Mouse (Mus musculus) liver, postnatal 0 days (tissue): ENCODE results near the gene Best1. TPM values are rescaled to one million over a fixed set of nuclear protein-coding genes. Genes with fewer than 3 reads are reported as not detected.
A peak's percentile ranks its signal among the peaks of the same experiment; 100 is the strongest.

Source experiments
- ATAC-seq: fragments of 200-750 bp; cut with Nextera tagmentation; 2 replicates; pipeline ENCODE4 v1.8.0; 2017; ENCODE audit warnings: mild to moderate bottlenecking, moderate library complexity
- DNase-seq: peaks from one replicate; pipeline ENCODE4 v3.0.0-alpha.2; 2016
- H3K27ac ChIP-seq: fragments of 300-500 bp; sonication (generic); 2 replicates; pipeline ENCODE4 v1.5.1; 2014; ENCODE audit warnings: antibody characterized with exemption, moderate library complexity, mild to moderate bottlenecking, low read depth
- H3K27me3 ChIP-seq: fragments of 300-500 bp; sonication (generic); 2 replicates; pipeline ENCODE4 v1.6.1; 2014; ENCODE audit warnings: low read length, control low read depth, mixed read lengths; ENCODE audit not compliant: insufficient read depth
- H3K36me3 ChIP-seq: fragments of 300-500 bp; sonication (generic); replicated peaks from 2 replicates; pipeline ENCODE4 v1.6.1; 2014; ENCODE audit warnings: mild to moderate bottlenecking, control low read depth, low read length, moderate library complexity, mixed read lengths; ENCODE audit not compliant: insufficient read depth
- H3K4me1 ChIP-seq: fragments of 300-500 bp; sonication (generic); 2 replicates; pipeline ENCODE4 v1.6.1; 2014; ENCODE audit warnings: antibody characterized with exemption, mild to moderate bottlenecking, control low read depth; ENCODE audit not compliant: insufficient read depth
- H3K4me2 ChIP-seq: fragments of 300-500 bp; sonication (generic); 2 replicates; pipeline ENCODE4 v1.6.1; 2014; ENCODE audit warnings: low read depth, mild to moderate bottlenecking, low read length, moderate library complexity, mixed read lengths
- H3K4me3 ChIP-seq: fragments of 300-500 bp; sonication (generic); 2 replicates; pipeline ENCODE4 v1.5.1; 2014; ENCODE audit warnings: low read depth, low read length
- H3K9ac ChIP-seq: fragments of 300-500 bp; sonication (generic); replicated peaks from 2 replicates; pipeline ENCODE4 v1.6.1; 2014; ENCODE audit warnings: mild to moderate bottlenecking, moderate library complexity
- H3K9me3 ChIP-seq: fragments of 300-500 bp; sonication (generic); 2 replicates; pipeline ENCODE4 v1.6.1; 2016; ENCODE audit warnings: mild to moderate bottlenecking, control low read depth, low read length, mixed read lengths
- CTCF ChIP-seq: sonication (generic); IDR thresholded peaks from 2 replicates; pipeline ENCODE4 v1.5.1; 2016; ENCODE audit warnings: antibody characterized with exemption, low read depth
- EP300 ChIP-seq: IDR thresholded peaks from 2 replicates; pipeline ENCODE4 v1.6.1; 2016; ENCODE audit warnings: antibody characterized with exemption, low read depth, mild to moderate bottlenecking
- WGBS: fragments of 180-500 bp; shearing (Covaris S2); extraction: QIAGEN DNeasy Blood & Tissue Kit; methylation state at CpG from one replicate; pipeline ENCODE4 v1.1.7; 2014; ENCODE audit not compliant: insufficient replicate concordance; 5-methylcytosine and 5-hydroxymethylcytosine counted together
- polyA plus RNA-seq: library from polyadenylated mRNA; unstranded; fragments of >200 nt; fragmentation: Nextera tagmentation; extraction: Ambion mirVana; gene quantifications from 2 replicates; pipeline ENCODE4 v1.2.1, GENCODE M21; 2015

The Best1 gene
- polyA plus RNA-seq, 1 experiment from 2014 or later, result 0.13 TPM

DNA sequence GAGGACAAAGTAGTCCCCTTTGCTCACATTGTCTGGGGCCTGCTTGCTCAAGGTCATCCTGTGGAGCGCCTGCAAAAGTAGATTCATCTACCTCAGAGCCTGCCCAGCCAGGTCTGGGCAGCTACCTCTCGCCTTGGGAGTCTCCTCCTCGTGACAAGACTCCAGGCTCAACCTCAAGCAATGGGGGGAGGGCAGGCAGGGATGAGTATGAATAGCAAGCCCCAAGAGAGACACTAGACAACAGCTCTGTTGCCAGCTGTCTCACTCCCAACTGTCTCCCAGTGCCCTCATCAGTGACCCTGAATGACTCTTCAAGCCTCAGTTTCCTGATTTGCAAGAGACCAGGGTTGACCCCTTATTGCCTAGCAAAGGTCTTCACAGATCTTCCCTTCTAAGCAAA lies 11.9 kb upstream of the Best1 start:
- DNase-seq (peak; percentile 15), ATAC-seq (no peak)
- WGBS, result 63% methylated on average over 3 of the region's 3 CpGs
- TF ChIP-seq EP300 (no peak), CTCF (no peak)
- Histone ChIP-seq H3K9me3 (no peaks in the 10 kb centered on the region), H3K4me1 (peaks cover 29% of the 10 kb centered on the region), H3K4me3 (0 out of 2 replicates have a peak overlapping the region, but pooled peaks have one; percentile 66), H3K27me3 (no peaks in the 10 kb centered on the region), H3K9ac (peak overlapping the region; percentile 71; the same call in 1 of the 2 replicates), H3K36me3 (0 out of 2 replicates have a peak, but pooled peaks cover 2% of the 10 kb centered on the region), H3K27ac (peak overlapping the region; percentile 82), H3K4me2 (peak overlapping the region; percentile 94)

DNA sequence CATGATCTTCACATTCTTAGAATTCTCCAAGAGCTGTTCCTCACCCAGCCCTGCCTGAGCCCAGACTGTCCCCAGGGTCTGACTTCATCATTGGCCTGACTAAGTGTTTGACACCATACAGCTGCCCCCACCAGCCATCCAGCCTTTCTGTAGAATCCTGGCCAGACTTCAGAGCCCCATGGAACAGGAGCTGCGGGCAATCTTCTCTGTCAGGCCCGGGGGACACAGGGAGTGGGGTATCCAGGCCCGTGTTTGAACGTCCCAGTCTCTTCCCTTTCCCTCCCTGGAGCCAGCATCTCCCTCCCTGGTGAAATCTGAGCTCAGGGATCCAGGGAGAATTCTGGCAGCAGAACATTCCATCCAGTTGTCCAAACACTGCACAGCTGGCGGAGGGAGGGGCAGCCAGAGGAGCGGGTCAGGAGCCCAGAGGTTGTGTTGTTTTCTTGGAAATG lies 11.4 kb upstream of the Best1 start:
- H3K4me1 ChIP-seq, result peaks cover 26% of the 10 kb centered on the region
- 60% methylated on average over 6 of the region's 6 CpGs for WGBS
- H3K9me3 ChIP-seq, result no peaks in the 10 kb centered on the region
- H3K27ac ChIP-seq, result peak overlapping the region; percentile 82
- DNase-seq (no peak), ATAC-seq (no peak)
- 0 out of 2 replicates have a peak overlapping the region, but pooled peaks have one; percentile 94 for H3K4me2 ChIP-seq
- H3K27me3 ChIP-seq, result no peaks in the 10 kb centered on the region
- H3K9ac ChIP-seq, result no peak overlapping the region; the same call in 1 of the 2 replicates
- H3K4me3 ChIP-seq, result no peak overlapping the region
- no peaks in the 10 kb centered on the region for H3K36me3 ChIP-seq
- TF ChIP-seq CTCF, result no peak
- no peak for TF ChIP-seq EP300

DNA sequence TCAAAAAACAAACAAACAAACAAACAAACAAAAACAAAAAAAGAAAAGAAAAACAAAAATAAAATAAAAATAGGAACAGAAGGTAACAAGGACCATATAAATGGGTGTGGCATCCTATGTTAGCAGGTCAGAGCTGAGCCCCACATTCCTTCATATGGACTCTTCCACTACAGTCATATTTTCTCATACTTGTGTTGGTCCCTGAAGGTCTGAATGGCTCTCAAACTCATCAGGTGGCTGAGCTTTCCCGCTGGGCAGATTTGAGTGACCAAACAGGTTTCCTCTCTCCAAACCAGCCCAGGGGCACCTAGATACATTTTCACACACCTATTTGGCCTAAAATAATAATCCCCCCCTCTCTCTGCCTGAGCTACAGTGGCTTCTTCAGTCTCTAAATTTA lies 10.0 kb upstream of the Best1 start:
- H3K4me1 ChIP-seq, result peaks cover 19% of the 10 kb centered on the region
- DNase-seq, result no peak
- H3K4me3 ChIP-seq, result no peak overlapping the region
- H3K36me3 ChIP-seq, result no peaks in the 10 kb centered on the region
- WGBS, result 67% methylated on average over 1 of the region's 1 CpGs
- no peak for ATAC-seq
- no peaks in the 10 kb centered on the region for H3K9me3 ChIP-seq
- no peak overlapping the region for H3K27ac ChIP-seq
- no peak overlapping the region for H3K9ac ChIP-seq
- H3K4me2 ChIP-seq, result no peak overlapping the region
- H3K27me3 ChIP-seq, result no peaks in the 10 kb centered on the region
- TF ChIP-seq EP300, result no peak
- no peak for TF ChIP-seq CTCF

DNA sequence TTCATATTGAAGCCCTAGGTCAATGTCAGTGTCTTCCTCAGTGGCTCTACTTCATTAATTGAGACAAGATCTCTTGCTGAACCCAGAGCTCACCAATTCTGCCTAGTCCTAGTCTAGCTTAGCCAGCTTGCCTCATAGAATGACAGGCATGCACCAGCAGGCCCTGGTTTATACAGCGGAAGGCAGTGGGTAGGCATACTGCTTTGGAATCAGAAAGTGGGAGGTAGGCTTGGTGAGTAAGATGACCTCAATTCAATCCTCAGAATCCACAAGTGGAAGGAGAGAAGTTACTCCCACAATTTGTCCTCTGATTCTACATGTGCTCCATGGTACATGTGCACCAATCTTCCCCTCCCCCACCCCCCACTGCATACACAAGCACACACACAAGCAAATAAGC lies 2.3 kb upstream of the Best1 start:
- Histone ChIP-seq H3K4me2 (no peak overlapping the region), H3K4me1 (no peaks in the 10 kb centered on the region), H3K4me3 (no peak overlapping the region), H3K9me3 (0 out of 2 replicates have a peak, but pooled peaks cover 3% of the 10 kb centered on the region), H3K27me3 (no peaks in the 10 kb centered on the region), H3K9ac (no peak overlapping the region), H3K27ac (no peak overlapping the region), H3K36me3 (no peaks in the 10 kb centered on the region)
- TF ChIP-seq CTCF (no peak), EP300 (no peak)
- DNase-seq (no peak), ATAC-seq (no peak)
- 88% methylated on average over 1 of the region's 1 CpGs for WGBS

DNA sequence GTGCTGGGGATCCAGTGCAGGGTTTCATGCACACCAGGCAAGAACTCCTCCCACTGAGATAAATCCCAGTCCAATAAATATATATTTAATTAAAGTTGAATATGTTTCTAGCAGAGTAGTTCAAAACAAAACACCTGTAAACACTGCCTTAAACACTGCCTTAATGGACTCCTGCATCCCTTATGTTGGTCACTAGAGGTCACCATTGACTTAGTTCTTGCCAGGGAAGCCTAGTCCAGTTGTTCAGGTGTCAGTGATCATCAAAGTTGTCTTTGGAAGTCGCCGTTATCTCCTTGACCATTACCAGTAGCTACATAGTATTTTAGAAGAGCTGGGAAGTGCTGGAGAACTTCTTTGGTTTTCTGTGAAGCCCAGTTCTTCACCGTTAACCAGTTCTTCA lies 1.1 kb downstream of the Best1 start:
- 0 out of 2 replicates have a peak, but pooled peaks cover 3% of the 10 kb centered on the region for H3K9me3 ChIP-seq
- H3K36me3 ChIP-seq, result no peaks in the 10 kb centered on the region
- no peak overlapping the region for H3K4me2 ChIP-seq
- WGBS, result 26% methylated on average over 3 of the region's 3 CpGs
- H3K4me1 ChIP-seq, result no peaks in the 10 kb centered on the region
- H3K27me3 ChIP-seq, result no peaks in the 10 kb centered on the region
- H3K27ac ChIP-seq, result no peak overlapping the region
- H3K9ac ChIP-seq, result no peak overlapping the region
- no peak for DNase-seq
- ATAC-seq, result peak; percentile 73
- peak; percentile 95 for TF ChIP-seq CTCF
- no peak for TF ChIP-seq EP300
- no peak overlapping the region for H3K4me3 ChIP-seq

DNA sequence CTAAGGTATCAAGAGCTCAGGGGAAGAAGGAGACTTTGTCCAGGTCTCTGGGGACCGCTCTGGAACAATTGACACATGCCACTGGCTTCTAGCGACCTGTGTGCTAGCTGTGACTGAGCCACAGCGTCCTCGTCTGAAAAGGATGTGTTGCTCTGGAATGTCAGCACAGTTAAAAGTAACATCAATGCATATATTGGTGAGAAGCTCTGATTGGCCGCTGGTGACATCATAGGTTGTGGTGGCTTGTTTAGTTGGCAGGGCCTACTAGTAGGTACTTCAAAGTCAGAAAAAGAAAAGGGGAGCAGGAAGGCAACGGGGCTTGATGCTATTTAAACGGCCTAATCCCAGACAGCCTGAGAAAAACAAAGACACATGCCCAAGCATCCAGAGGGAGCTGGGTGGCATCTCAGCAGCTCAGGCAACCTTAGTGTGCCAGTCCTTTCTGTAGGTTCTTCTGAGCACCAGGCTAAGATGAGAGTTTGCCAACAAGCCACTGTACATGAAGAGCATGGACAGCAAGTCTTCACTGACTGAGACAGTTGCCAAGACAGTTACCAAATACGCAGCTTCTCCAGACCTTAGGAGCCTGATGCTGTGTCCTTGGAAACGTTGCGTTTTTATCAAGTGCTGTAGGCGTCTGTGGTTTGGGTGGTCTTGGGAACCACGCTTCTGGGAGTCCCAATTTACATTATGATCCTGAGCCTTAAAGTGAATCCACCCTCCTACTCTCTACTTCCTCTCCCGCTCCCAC lies 2.5 kb downstream of the Best1 start:
- H3K36me3 ChIP-seq, result no peaks in the 10 kb centered on the region
- TF ChIP-seq EP300 (no peak), CTCF (no peak)
- no peak for ATAC-seq
- H3K4me1 ChIP-seq, result no peaks in the 10 kb centered on the region
- no peak overlapping the region for H3K4me2 ChIP-seq
- 61% methylated on average over 13 of the region's 13 CpGs for WGBS
- no peak overlapping the region for H3K4me3 ChIP-seq
- DNase-seq, result no peak
- H3K27me3 ChIP-seq, result no peaks in the 10 kb centered on the region
- no peak overlapping the region for H3K27ac ChIP-seq
- 0 out of 2 replicates have a peak, but pooled peaks cover 3% of the 10 kb centered on the region for H3K9me3 ChIP-seq
- no peak overlapping the region for H3K9ac ChIP-seq
